Mouse (Mus musculus): ENCODE data around the gene Nudcd3. TPM values are rescaled to one million over a fixed set of nuclear protein-coding genes. Genes with fewer than 3 reads are reported as not detected.

Gene Nudcd3
- total RNA-seq, 1 experiment from 2014 or later = 46.6 TPM

- DNase-seq = no peak
Observed at GRCm38 (mm10) chr11:6178673-6179166, 21.5 kb downstream of the Nudcd3 start.

DNA sequence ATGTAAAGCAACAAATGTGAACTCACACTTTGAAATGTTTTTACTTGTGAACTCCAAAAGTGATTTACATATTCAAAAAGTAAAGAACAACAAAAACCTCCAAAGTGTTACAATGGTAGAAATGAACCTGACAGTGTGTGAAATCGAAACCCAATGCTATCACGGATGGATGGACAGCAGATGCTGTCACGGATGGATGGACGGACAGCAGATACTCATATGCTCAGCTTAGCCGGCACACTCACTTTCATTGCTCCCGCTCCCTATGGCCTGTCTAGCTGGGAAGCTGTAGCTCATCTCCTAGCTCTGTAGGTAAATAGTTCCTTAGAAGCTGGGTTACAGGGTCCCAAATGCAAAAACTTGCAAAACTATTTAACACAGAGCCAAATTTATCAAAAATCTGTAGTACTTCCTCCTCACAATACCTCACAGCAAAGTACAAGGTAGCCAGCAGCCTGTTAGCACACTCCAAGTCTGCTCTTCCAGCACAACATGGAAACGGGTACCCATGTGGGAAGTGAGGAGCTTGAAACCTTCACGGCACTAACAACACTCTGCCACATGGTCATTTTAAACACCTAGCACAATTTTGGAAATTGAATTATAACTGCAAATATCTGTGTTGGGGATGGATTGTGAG, 22.3 kb downstream of the Nudcd3 start:
- DNase-seq = no peak

DNA sequence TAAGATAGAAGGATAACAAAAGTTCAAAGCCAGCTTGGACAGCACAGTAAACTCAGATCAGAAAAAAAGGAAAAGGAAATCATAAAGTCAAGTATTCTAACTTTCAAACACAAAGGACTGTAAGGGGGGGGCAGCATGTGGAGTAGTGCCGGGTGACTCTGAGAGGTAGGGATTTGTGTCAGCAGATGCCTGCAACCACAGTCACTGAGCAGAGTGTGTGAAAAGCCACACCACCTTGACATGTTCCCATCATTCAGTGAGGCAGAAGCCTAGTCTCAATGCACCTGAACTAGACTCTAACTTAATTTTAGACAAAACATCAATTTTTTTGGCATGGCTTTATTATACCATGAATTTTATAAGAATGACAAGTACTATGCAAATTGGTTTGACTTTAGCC, 24.7 kb downstream of the Nudcd3 start:
- no peak for DNase-seq

DNA sequence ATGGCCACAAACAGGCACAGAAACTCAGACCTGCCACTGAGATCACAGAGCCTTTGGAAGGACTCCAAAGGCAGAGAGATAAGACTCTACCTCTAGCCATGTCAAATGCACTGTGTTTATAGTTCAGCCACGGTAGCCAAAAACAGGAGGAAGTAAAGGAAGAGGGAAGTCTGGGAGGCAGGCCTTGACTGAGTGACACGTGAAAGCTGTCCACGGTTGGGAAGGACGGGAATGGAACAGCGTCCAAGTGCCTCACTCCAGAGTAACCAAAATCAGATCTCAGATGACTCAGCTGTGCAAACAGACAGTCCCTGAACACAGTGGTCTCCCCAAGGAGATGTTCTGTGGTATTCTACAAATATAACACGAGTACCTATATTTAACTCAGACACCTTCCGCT, 25.5 kb downstream of the Nudcd3 start:
- peak; percentile 56 for DNase-seq

GRCm38 (mm10) chr11:6169041-6169663, 31.1 kb downstream of the Nudcd3 start:
- no peak for DNase-seq

DNA sequence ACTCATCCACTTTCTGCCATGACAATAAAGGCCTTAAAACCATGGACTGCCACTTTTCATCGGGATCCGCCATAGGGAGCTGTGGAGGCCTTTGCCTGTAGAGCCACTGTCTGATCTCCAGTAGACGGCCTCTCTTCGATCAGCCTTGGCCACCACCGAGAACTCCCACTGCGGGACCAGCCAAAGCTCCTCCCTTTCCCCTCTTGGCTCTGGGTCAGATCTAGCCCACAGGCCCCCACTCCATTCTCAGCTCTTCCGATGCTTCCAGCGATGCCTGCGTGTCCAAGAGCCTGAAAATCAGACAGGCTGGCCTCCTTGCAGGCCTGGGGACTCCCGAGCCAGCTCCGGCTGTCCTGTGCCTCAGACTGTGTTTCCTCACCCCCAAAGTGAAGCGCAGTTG, 33.9 kb downstream of the Nudcd3 start:
- no peak for DNase-seq

- no peak for DNase-seq
Observed at GRCm38 (mm10) chr11:6165391-6166081, 34.7 kb downstream of the Nudcd3 start.

- no peak for DNase-seq
Observed at GRCm38 (mm10) chr11:6164781-6165180, 35.4 kb downstream of the Nudcd3 start.

- no peak for DNase-seq
Observed at GRCm38 (mm10) chr11:6163706-6164105, 36.5 kb downstream of the Nudcd3 start.

- DNase-seq = no peak
Observed at GRCm38 (mm10) chr11:6163062-6163461, 37.2 kb downstream of the Nudcd3 start.

DNA sequence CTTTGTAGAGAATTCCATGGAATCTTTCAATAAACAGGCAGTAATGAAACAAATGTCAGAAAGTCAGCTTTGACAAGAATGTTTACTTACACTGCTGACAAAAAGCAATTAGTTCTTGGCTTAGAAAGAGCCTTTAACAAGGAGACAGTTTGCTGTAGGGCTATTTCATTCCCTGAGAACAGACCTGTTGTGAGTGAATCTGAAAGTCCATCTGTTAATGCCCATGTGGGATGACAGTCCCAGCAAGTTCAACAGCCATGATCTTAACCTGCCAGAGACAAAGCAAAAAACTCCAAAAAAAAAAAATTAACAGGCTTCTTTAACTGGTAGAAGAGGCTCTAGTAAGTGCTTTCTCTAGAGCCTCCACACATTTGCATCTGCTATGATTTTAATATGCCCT, 38.7 kb downstream of the Nudcd3 start:
- DNase-seq = no peak

- DNase-seq = no peak
Observed at GRCm38 (mm10) chr11:6160663-6161271, 39.4 kb downstream of the Nudcd3 start.

DNA sequence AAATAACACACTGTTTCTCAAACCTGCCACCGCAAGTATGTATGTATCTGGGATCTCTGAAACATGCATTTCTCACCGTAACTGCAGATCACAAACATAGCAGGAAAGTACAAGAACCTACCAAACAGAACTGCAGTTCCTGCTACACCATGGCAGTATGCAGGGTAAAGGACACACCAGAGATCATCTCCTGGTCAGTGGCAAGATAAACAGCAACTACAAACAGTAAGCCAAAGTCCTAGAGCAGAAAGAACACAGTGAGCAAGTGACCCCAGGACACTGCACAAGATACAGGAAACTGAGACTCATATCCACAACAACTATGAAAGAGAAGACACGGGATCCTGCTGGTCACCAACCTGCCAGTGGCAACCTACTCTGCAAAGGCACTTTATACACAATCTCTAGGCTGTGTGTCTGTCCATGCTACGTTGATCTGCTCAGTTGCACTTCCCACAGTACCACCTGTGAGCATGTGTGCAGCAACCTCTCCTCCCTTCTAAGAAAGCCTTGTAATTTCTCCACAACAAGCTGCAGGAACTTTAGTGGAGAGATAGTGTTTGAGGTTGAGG, 40.4 kb downstream of the Nudcd3 start:
- DNase-seq = no peak

DNA sequence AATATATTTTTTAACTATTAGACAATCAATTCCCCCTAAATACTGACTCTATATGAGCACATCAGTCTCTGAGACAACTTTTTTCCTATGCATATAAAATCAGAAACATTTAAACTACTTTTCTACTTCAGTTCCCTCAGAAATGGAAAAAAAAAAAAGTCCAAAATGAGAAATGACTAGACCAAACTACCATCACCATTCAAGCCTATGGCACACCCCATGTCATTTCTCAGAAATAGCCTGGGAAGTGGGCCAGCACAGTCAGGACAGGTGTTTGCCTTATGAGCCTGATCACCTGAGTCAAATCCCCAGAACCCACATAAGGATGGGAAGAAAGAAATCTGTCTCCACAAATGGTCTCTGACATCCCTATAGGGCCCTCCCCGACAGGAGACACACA, 41.7 kb downstream of the Nudcd3 start:
- DNase-seq = no peak

DNA sequence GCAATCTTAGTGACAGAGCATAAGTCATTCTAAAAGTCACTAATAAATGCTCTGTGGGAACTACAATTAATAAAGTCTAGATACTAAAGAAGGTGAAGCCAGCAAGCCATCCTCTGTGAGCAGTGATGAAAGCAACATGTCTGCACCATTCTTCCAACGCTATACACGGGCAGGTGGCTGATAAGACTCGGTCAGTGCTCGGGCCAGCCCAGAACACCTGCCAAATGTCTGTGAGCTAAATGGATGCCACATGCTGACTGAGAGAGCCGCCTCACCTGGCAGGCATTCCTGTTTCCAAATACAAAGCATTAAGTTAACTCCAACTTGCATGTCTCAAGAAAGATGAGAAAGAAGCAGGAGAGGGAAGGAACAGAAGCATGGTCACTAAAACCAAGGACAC, 43.1 kb downstream of the Nudcd3 start:
- no peak for DNase-seq

DNA sequence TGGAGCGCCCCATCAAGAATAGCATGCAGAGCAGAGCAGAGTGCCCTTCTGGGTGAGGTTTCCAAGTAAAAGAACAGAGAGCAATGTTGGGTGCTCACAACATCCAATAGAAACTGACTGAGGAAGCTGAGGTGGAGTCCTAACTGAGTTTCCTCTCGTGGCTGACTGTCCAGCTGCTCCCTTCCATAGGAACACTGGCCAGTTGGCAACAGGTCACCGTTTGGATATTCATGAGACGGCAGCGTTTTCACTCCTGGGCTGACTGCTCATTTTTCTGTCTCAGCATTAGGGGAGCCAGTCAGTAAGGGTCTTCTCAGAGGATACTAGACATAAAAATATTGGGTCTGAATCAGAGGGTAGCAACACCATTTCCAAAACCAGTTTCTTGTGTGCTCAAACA, 43.6 kb downstream of the Nudcd3 start:
- DNase-seq = no peak

- DNase-seq = no peak
Observed at GRCm38 (mm10) chr11:6154211-6154701, 46.0 kb downstream of the Nudcd3 start.

- no peak for DNase-seq
Observed at GRCm38 (mm10) chr11:6152864-6153263, 47.4 kb downstream of the Nudcd3 start.

- DNase-seq = peak; percentile 10
Observed at GRCm38 (mm10) chr11:6138233-6138950, 61.8 kb downstream of the Nudcd3 start.

DNA sequence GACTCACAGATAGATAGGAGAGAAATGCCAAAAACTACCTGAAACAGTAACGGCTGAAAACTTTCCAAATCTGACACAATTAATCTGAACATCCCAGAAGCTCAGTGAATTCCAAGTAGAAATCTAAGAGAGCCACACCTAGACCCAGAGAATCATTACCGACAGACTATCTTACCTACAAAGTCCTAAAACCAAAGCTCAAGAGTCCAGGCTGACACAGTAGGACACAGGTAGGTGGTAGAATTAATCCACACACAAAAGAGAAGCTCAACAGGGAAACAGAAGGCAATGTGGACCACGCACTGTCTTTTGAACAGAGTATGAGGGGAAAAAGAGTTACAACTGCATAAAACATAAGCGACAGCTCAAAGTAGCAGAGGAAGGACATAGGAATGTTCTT, 67.3 kb downstream of the Nudcd3 start:
- no peak for DNase-seq

DNA sequence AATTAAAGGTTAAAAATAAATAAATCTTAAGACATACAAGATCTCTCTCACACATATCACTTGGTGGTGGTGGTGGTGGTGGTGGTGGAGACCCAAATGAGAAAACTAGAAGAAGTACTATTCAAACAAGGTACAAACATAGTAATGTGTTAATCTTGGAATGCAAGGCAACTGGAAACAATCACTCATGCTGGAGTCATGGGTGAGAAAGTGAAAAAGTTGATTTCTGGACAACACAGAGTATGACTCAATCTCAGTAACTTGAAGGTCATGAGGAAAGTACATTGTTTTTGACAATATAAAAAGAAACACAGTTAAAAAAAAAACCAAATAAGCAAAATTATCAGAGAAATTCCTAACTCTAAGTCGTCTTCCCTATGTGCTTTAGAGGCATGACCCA, 69.6 kb downstream of the Nudcd3 start:
- DNase-seq = no peak

GRCm38 (mm10) chr11:6123605-6124120, 76.6 kb downstream of the Nudcd3 start:
- no peak for DNase-seq

Measured in adrenal gland, postnatal 14 days (tissue).